Mouse (Mus musculus) myocyte (in vitro differentiated cells): ENCODE data around the gene Zfp790.

Experiments used
- POLR2A ChIP-seq: IDR thresholded peaks from one replicate; pipeline ENCODE4 v1.6.1; 2011; ENCODE audit warnings: low read depth, mild to moderate bottlenecking, control low read depth, moderate library complexity; ENCODE audit not compliant: insufficient read length
- USF1 ChIP-seq: IDR thresholded peaks from one replicate; pipeline ENCODE4 v1.6.1; 2011; ENCODE audit warnings: low read depth, mild to moderate bottlenecking, control low read depth, moderate library complexity

DNA sequence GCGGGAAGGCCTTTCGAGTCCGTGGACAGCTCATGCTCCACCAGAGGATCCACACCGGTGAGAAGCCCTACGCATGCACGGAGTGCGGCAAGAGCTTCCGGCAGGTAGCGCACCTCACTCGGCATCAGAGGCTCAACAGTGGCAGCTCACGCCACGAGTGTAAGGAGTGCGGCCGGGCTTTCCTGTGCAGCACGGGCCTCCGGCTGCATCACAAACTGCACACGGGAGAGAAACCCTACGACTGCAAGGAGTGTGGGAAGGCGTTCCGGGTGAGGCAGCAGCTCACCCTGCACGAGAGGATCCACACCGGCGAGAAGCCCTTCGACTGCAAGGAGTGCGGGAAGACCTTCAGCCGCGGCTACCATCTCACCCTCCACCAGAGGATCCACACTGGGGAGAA lies 23.0 kb upstream of the Zfp790 start:
- no peak for TF ChIP-seq USF1
- no peak for TF ChIP-seq POLR2A
